Mouse (Mus musculus) CD4-positive, CD25-positive, alpha-beta regulatory T cell, adult 4 months (primary cell): ENCODE results near the gene Erich3. TPM values are rescaled to one million over a fixed set of nuclear protein-coding genes. Genes with fewer than 3 reads are reported as not detected.

Experiments used
- ATAC-seq: one replicate; pipeline ENCODE4 v1.8.0; 2017
- polyA plus RNA-seq, 2 experiments: library from polyadenylated mRNA; unstranded; fragments of 100-300 nt; shearing (Covaris generic); gene quantifications; one replicate each; pipeline ENCODE4 v1.2.1; 2017

The Erich3 gene
- polyA plus RNA-seq, 2 experiments from 2014 or later, result not detected

DNA sequence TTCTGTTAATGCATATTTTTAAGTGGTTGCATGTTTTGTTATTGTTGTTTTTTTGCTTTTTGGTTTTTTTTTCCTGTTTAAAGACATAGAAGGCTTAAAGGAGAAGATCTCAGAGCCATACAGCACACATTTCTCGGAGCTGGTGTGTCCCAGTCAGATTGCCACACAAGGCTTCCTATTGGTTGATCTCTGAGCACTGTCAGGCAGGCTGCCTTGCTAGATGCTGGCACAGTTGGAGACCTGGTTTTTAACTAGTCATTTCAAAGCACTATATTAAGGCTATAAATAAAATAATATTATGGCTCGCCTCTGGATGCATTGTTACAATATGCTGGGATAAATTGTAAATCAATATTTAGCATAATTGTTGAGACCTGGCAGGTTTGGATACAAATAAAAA, 18.9 kb downstream of the Erich3 start:
- ATAC-seq, result no peak

DNA sequence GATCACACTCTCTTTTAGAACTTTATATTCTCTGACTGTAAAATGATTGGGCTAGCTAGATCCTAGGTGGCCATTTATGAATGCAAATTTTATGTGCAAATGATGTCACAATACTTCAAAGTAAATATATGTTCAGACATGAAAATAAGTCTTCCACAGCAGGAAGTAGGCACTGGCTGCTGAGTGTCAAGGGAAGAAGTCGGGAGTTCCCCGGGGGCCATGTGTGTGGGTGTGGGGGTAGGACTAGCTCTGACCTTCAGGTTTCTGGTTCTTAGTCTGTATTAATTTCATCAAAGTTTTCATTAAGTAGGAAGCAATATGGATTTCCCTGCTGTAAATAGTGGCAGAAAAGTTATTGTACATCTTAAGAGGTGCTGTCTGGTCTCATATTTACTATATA, 20.0 kb downstream of the Erich3 start:
- peak; percentile 84 for ATAC-seq

DNA sequence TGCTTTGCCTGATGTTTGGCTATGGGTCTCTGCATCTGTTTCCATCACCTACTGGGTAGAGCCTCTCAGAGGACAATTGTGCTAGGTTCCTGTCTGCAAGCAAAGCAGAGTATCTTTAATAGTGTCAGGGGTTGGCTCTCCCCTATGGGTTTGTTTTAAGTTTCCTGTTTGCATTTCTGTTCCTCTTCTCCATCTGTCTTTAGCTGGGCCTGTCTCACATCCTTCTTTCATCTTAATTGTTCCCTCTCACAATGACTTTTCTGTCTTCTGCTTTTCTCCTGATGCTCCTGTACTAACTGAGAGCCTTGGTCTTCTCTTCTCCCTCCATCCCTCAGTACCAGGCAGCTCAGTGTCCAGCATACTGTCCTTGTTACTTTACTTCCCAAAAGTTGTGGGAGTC, 26.6 kb downstream of the Erich3 start:
- no peak for ATAC-seq

DNA sequence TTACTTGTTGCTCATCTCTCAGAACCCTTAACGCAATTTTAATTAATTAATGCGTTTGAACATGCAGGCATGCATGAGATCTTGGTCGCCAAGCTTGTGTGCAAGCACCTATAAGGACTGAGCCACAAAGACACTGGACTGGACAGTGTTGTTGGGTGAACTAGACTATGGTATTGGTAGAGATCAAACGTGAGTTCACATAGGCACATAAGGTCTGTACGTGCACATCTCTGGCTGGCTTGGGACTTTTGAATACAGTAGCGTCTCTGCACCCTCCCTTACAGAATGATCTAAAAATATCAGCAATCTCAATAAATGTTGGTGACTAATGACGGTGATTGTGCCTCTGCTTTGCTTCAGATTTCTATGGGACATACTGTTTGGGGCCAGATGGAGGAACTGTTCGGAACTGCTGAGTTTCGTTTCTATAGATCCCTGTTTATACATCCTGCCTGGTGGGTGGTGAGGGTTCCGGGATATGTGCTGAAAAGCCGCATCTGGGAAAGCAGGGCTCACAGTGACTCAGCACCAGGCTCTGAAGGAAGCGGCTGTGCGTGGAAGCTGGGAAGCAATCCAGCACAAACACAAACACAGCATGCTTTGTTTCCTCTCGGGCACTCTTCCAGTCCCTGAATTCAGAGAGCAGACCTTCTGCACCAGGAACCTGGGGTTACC, 28.4 kb downstream of the Erich3 start:
- no peak for ATAC-seq

DNA sequence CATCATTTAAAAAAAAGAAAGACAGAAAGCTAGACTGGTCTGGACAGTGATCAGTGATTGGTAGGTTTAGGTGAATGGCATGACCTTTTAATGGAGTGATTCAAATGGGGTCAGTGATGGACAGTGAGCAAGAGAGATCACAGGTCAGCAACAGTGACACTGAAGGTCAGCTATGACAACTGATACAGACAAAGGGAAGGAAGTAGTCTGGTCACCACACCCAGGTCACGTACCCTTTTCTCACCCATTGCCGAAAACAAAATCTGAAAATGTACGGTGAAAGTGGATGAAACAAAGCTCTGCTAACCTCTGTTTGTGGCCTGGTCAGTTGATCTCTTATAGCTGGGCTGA, 28.9 kb downstream of the Erich3 start:
- no peak for ATAC-seq

DNA sequence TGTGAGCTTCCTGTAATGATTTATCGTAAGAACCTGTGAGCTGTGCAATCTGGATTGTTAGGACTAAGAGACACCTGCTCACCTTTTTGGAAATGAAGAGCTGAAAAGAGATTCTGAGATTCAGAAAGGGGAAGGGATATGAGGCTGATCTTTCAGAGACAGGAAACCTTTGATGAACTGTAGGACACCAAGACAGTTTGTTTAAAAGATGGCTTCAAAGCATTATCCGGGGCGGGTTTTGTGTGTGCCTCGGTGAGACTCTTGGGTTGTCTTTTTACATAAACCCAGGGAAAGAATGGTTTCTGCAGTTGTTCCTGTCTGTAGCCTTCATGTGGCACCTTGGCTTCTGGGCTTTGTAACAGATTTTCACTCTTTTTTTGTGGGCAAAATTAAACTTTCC, 30.2 kb downstream of the Erich3 start:
- ATAC-seq, result peak; percentile 56

DNA sequence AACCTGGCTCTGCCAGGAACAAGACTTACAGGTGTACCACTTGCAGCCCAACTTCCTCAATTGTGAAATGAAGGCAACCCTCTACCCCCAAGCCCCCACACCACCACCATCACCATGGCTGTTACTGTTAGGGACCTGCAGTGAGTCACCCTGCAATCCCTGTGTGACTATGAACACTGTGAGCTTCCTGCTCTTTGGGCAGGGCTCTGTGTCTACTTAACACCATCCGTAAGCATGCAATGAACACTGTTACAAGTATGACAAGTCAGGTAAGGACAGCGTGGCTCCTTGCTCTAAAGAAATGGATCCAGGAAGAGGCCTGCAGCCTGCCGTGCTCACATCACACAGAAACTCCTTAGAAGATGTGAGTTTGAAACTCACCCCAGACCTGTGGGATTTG, 33.0 kb downstream of the Erich3 start:
- no peak for ATAC-seq

DNA sequence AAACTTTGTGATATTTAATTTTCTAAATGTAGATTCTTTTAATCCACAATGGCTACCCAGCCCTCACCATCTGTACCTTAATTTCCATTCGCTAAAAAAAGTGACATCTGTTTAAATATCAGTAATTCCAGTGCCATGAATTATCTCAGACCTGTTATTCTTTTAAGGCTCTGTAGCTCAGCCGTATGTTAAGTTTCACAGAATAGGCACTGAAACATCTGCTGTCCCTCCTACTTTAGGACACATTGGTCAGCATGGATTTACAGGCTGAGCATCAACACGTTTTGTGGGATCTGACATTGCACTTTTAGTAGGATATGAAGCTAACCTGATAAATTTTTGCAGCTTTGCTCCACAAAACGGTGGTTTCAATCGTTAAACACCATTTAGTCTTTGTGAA, 35.2 kb downstream of the Erich3 start:
- no peak for ATAC-seq

DNA sequence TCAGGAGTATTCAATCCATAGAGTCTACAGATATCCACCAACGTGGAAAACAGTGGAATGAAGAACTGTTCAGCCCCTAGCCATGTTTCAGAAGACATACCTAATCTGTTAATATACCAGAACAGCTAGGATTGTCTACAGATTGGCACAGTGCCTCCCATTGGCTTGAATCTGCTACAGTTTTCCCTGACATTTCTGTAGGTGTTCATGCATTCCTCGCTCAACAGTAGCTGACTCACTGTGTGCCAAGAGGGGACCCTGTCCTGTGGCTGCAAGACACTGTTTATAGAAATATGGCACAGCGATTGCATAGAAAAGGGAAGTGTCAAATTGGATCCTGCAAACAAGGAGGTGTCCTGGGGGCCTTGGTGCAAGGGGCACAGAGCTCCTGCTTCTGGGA, 36.6 kb downstream of the Erich3 start:
- ATAC-seq, result no peak

DNA sequence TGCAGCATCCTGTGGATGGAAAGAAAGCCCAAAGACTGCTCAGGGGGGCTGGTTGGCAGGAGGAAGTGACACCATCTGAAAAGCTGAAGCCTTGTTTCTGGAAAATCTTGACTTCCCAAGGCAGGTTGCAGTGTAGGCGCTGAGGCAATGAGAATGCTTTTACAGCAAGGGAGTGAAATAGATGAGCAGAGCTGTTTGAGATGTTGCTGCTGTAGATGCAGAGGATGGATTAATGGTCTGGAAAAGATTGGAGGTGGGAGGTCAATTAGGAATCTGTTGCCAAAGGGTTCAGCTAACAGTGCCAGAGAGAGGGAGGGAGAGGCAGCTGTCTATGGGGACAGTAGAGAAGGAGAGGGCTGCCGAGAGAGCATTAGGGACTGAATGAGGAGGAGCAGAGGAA, 37.1 kb downstream of the Erich3 start:
- no peak for ATAC-seq

DNA sequence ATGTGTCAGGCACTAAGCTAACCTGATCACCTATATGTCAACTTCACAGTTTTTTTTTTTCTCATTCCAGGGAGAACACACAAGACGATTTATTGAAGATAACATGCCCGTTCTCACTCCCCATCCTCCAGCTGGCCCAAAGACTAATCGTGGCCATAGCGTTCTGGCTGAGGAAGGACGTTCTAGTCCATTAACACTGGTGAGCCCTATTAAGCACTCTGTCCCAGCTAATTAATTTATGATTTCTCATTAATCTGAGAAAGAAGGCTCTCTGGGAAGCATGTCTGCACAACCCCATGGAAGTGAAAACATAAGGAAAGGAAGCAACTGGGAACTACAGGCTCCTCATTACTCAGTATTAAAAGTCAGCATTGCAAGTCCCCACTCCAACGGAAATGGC, 41.1 kb downstream of the Erich3 start:
- ATAC-seq, result no peak

DNA sequence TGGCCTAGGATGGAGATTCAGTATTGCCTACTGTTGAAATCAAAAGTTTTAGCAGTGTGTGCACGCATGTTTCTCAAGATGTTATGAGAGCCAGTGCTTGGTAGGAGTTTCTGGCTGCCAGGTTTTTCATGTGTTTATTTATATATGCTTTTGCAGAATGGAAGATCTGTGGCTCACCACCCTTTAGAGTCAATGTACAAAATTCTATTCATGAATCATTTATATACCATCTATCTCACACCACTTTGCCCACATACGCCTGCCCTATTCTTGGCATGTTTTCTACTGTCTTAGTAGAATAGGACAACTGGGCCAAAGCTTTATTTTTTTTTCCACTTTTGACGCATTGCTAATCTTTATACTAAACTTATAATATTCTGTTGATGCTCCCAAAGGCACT, 44.5 kb downstream of the Erich3 start:
- no peak for ATAC-seq

DNA sequence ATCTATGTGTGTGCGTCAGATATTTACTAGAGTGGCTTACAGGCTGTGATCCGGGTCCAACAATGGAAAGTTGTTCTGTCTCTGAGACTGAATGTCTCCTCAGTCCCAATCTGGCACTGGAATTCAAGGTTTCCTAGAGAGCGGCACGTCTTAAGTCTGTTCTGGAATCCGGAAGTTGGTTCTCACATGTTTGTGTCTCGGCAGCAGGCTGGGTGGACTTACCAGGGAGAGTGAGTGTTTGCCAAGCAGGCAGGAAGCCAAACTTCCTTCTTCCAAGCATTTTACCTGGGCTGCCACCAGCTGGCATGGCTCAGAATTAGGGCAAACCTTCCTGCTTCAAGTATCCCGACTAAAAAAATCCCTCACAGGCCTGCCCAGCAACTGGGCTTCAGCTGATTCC, 59.5 kb downstream of the Erich3 start:
- ATAC-seq, result no peak

DNA sequence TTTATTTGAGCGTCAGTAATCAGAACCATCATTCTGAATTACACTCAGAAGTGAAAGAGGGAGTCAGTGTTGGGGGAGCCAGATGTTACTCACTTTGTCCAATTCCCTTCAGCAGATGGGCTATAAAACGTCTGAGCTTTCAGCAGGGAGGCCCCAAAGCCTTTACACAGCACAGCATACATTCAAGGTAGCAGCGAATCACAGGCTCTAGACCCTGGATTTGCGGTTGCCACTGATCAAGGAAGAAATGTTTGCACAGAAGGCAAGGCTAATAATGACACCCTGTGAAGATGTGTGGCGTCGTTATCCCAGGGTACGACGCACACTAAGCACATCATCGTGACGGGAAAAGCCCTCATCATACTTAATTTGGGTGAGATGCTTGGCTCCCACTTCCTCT, 67.8 kb downstream of the Erich3 start:
- ATAC-seq, result no peak

DNA sequence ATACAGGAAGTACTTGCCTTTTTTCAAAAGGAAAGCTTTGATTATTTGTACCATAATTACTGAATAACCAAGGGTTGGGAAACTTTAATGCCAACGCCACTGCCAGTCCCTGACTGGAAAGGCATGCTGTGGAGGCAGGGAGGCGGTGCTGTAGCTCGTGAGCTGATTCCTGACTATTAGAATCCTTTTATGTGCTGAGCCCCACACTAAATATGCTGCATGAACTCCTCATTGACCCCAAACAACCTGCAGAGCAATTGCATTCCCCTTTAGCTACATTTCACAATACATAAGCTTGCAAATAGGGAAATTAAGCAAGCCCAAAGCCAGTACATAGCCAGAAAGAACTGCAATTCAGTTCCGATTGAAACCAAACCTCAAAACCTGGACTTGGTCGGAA, 77.8 kb downstream of the Erich3 start:
- ATAC-seq, result no peak

DNA sequence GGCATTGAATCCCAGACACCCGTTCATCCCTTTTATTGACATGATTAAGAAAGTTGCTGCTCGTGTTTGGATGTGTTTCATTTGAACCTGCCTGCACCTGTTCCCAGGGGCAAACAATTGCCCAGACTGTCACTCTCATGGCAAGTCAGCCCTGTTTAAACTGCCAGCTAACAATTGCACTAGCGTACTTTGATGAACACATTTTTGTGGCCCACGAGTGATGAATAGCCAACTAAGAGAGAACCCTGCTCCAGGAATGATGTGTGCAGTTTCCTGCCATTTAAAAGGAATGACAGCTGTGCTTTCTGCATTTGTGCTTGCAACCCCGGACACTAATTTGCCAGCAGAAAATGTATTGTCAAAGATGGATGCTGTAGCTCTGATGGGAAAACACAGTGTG, 79.3 kb downstream of the Erich3 start:
- no peak for ATAC-seq

DNA sequence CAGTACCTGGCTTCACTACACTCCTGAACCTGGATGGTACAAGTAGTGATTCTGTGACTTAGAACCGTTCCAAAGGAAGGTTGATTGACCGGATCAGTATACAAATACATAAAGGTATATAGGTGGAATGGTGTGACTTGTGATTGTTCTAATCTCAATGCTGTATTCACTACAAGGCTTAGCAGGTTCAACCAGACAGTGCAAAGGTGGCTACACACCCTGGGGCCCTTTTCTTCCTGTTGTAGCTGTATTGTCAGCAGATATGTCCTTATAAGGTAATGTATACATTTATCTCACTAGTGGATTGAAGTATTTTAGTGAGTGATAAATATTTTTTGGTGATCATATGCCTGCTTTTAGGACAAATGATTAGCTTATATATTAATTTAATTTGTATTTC, 80.7 kb downstream of the Erich3 start:
- ATAC-seq, result no peak

DNA sequence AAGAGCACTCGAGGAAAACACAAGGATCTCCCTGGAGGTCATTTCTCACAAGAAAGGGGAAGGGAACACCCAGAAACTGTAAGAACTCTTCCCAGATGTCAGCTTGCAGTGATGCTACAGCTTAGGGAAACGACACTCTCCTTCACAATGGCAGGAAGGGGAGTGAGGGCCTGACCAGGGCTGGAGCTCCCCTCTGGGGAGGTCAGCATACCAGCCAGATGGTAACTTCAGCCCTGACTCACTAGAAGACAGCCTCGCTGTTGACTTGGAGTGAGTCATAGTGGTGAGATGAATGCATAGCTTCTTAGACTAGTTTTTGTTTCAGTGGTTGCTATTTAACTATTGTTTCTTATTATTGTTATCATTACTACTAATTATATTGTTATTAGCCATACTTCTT, 90.8 kb downstream of the Erich3 start:
- ATAC-seq, result no peak

DNA sequence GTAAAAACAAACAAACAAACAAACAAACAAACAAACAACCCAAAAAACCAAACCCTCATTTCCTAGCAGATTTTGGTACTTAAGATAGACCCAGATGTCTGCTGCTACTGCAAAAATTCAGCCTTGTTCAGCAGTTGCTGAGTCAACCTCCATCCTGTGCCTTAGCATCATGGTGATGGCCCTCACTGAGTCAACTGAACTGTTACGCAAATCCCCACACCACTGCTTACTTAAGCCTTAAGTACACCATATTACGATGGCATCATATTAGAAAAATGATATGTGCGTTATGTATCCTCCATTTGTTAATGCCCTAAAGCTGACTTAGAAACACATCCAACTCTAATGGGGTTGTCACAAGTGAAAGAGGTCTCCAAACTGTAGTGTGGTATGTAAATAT, 91.6 kb downstream of the Erich3 start:
- no peak for ATAC-seq

DNA sequence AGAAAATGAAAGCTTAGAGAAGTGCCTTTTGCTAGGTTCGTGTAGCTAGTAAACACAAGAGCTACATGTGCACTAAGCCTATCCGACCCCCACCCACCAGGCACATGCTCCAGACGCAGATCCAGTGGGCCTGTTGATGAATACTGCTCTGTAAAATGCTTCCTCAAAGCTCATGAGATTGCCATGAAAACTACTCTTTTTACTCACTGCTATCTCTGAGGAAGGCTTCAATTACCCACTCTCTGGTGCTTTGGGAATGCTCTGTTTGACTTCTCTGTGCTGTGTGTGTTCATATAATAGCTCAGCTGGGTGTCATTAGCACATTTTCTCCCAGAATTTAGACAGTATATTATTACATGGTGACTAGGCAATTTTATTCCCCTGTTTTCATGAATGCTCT, 94.4 kb downstream of the Erich3 start:
- no peak for ATAC-seq

DNA sequence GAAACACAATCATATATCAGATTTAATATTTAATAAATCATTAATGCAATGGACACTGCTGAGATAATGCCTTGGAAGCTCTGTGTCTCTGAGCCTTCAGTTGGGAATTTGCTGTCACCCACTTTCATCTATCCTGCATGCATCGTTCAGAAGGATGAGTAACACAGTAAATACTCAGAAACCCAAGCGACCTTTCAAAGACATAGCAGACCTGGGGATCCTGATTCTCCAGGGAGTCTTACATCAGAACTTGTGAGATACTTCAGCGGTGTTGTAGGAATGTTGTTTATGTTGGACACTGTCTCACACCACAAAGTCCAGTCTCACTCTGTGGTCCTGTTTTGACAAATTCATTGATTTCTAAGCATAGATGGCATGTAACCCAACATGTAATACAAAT, 97.4 kb downstream of the Erich3 start:
- ATAC-seq, result no peak

DNA sequence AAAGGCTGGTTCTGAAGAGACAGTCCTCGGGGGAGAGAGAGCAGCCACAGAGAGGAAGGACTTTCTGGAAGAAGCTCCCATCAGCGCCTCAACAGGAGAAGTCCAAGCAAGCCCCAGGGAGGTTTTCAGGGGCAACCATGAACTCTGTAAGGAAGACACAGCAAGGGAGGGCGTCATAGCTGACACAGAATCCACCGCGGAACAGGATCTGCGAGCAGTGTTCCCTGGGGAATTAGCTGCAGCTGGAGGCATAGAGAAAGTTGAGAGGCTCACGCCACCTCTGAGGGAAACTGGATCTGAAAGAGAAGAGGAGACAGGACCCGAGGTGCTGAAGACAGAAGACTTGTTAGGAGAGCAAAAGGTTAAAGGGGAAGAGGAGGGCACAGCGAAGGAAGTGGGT, 99.7 kb downstream of the Erich3 start:
- no peak for ATAC-seq

DNA sequence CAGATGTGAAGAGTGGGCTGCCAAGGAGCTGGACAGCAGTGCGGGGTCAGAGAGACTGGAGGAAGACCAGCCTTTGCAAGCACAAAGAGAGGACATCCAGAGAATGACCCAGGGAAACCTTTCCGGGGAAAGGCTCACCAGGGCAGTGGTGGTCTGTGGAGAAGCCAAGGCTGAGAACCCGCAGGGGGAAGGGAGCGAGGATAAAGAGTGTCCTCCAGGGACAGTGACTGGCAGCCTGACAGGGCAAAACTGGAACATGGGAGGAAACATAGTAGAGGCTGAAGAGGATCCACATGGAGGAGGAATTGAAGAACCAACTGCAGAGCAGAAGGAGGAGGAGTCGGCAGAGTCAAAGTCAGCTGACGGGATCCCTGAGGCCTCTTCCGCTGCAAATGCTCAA, 100.5 kb downstream of the Erich3 start:
- ATAC-seq, result no peak

DNA sequence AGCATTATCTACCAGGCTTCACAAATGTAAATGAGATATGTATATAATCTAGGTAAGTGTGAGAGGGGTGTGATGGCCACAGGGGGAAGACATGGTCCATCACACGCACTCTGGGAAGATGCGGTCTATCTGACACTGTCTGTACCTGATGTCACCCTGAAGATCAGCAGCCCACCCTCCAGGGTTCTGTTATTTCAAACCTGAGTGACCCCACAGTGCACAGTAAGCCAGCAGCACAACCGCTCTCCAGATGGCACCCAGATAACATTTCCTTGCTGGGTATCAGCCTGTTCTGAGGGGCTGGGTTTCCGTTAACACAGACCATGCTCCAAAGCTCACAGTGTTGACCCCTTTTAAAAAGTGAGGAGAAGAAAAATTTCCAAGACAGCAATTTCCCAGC, 102.7 kb downstream of the Erich3 start:
- ATAC-seq, result no peak

DNA sequence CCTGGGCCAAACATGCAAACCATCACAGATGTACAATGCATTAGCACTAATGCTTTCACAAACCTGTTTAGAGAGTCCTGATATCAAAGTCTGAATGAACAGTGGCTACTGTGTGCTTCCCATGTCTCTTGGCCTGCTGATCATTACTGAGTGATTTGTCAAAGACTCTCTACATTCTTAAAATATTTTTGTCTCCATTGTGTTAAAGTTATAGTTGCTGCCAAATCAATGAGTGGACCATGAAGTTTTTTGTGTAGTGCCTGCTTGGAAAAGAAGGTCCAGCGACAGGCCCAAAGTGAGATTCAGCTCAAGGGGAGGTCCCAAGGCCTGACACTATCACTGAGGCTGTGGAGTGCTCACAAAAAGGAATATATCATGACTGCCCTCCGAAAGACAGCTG, 108.0 kb downstream of the Erich3 start:
- no peak for ATAC-seq
